Mouse (Mus musculus) limb, embryonic 12.5 days (tissue): ENCODE data around the gene Slc15a4. TPM values are rescaled to one million over a fixed set of nuclear protein-coding genes. Genes with fewer than 3 reads are reported as not detected.

ENCODE experiments used
- ATAC-seq: fragments of 200-750 bp; cut with Nextera tagmentation; 2 replicates; pipeline ENCODE4 v1.8.0; 2017; ENCODE audit warnings: low read depth, moderate TSS enrichment; ENCODE audit not compliant: insufficient number of reproducible peaks, insufficient read depth, low FRiP score, low TSS enrichment
- H3K27ac ChIP-seq: fragments of 300-500 bp; sonication (generic); 2 replicates; pipeline ENCODE4 v1.5.1; 2016; ENCODE audit warnings: mild to moderate bottlenecking, moderate library complexity
- H3K27me3 ChIP-seq: fragments of 300-500 bp; sonication (generic); 2 replicates; pipeline ENCODE4 v1.6.1; 2016; ENCODE audit warnings: mild to moderate bottlenecking, moderate library complexity
- H3K36me3 ChIP-seq: fragments of 300-500 bp; sonication (generic); 2 replicates; pipeline ENCODE4 v1.6.1; 2016; ENCODE audit warnings: mild to moderate bottlenecking, moderate library complexity
- H3K4me1 ChIP-seq: fragments of 300-500 bp; sonication (generic); replicated peaks from 2 replicates; pipeline ENCODE4 v1.6.1; 2016
- H3K4me2 ChIP-seq: fragments of 300-500 bp; sonication (generic); 2 replicates; pipeline ENCODE4 v1.6.1; 2016; ENCODE audit warnings: mild to moderate bottlenecking, moderate library complexity
- H3K4me3 ChIP-seq: fragments of 300-500 bp; sonication (generic); replicated peaks from 2 replicates; pipeline ENCODE4 v1.5.1; 2016; ENCODE audit warnings: mild to moderate bottlenecking
- H3K9ac ChIP-seq: fragments of 300-500 bp; sonication (generic); replicated peaks from 2 replicates; pipeline ENCODE4 v1.6.1; 2016; ENCODE audit warnings: mild to moderate bottlenecking, moderate library complexity
- H3K9me3 ChIP-seq: fragments of 300-500 bp; sonication (generic); 2 replicates; pipeline ENCODE4 v1.6.1; 2016; ENCODE audit warnings: mild to moderate bottlenecking, moderate library complexity
- WGBS: fragments of 180-500 bp; shearing (Covaris S2); methylation state at CpG from one replicate; pipeline ENCODE4 v1.1.7; 2016; 5-methylcytosine and 5-hydroxymethylcytosine counted together
- polyA plus RNA-seq: library from polyadenylated mRNA; unstranded; fragments of >200 nt; fragmentation: Nextera tagmentation; extraction: Ambion mirVana; gene quantifications from 2 replicates; pipeline ENCODE4 v1.2.1, GENCODE M21; 2016

The Slc15a4 gene
- polyA plus RNA-seq, 1 experiment from 2014 or later: 25.9 TPM

- H3K9me3 ChIP-seq: no peaks in the 10 kb centered on the region
- ATAC-seq: no peak
- no peak overlapping the region for H3K9ac ChIP-seq
- H3K4me2 ChIP-seq: no peak overlapping the region
- H3K4me1 ChIP-seq: peaks cover 10% of the 10 kb centered on the region
- H3K27ac ChIP-seq: no peak overlapping the region
- no peaks in the 10 kb centered on the region for H3K36me3 ChIP-seq
- WGBS: 83% methylated on average over 8 of the region's 8 CpGs
- no peak overlapping the region for H3K4me3 ChIP-seq
- H3K27me3 ChIP-seq: peaks cover 9% of the 10 kb centered on the region; the same call in 1 of the 2 replicates
These were observed 12.3 kb downstream of the Slc15a4 start for GRCm38 (mm10) chr5:127620371-127620770.

DNA sequence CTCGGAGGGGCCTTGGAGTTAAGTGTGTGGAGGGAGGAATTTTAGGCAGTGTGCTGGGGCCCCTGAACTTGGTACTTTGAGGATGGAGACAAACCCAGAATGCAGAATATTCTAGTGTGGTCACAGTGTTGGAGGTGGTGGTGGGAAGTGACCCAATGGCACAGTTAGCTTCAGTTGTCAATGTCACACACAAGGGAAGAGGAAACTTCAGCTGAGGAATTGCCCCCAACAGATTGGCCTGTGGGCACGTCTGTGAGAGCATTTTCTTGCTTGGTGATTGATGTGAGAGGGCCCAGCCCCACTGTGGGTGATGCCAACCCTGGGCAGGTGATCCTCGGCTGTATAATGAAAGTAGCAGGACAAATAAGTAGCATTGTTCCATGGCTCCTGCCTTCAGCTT lies 13.9 kb downstream of the Slc15a4 start:
- Histone ChIP-seq H3K9me3 (no peaks in the 10 kb centered on the region), H3K27me3 (peaks cover 9% of the 10 kb centered on the region; the same call in 1 of the 2 replicates), H3K4me3 (no peak overlapping the region), H3K9ac (no peak overlapping the region), H3K27ac (no peak overlapping the region), H3K4me2 (no peak overlapping the region), H3K4me1 (peaks cover 17% of the 10 kb centered on the region), H3K36me3 (no peaks in the 10 kb centered on the region)
- WGBS: 86% methylated on average over 3 of the region's 3 CpGs
- ATAC-seq: no peak

DNA sequence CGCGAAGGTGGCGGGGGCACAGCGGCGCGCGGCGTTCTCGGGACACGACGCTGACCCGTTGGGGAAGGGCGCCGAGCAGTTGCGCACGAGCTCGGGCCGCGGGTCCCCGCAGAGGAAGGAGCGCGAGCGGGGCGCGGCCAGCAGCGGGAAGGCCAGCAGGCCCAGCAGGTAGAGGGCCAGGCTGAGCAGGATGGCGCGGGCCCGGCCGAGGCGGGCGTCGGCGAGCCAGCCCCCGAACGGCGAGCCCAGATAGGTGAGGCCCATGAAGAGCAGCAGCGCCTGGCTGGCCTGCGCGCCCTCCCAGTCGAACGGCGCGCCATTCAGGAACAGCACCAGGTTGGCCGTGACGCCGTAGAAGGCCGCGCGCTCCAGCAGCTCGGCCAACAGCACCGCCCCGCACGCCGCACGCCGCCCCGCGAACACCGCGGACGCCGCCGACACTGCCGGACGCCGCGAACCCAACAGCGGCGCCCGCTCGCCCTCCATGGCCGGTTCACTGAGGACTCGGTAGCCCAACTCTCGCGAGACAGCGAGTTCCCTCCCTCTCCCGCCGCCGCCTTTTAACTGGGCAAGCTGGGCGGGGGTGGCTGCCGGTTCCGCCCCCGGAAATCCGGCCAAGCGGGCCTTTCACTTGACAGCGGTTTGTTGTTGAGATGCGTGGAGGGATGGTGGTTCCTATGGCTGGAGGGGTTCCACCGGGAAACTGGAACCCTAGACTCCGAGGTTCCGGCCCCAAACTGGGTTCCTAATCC lies 15.6 kb downstream of the Slc15a4 start:
- H3K4me1 ChIP-seq: peaks cover 17% of the 10 kb centered on the region
- peak overlapping the region; percentile 88 for H3K4me2 ChIP-seq
- H3K9me3 ChIP-seq: no peaks in the 10 kb centered on the region
- H3K27me3 ChIP-seq: peaks cover 9% of the 10 kb centered on the region; the same call in 1 of the 2 replicates
- peak overlapping the region; percentile 84 for H3K27ac ChIP-seq
- WGBS: under 1% methylated on average over 83 of the region's 91 CpGs
- peak overlapping the region; percentile 94 for H3K4me3 ChIP-seq
- no peaks in the 10 kb centered on the region for H3K36me3 ChIP-seq
- ATAC-seq: peak; percentile 88
- peak overlapping the region; percentile 97 for H3K9ac ChIP-seq

GRCm38 (mm10) chr5:127616151-127616550 lies 16.5 kb downstream of the Slc15a4 start:
- Histone ChIP-seq H3K9me3 (no peaks in the 10 kb centered on the region), H3K9ac (peak overlapping the region; percentile 97), H3K4me3 (peak overlapping the region; percentile 94), H3K27me3 (peaks cover 9% of the 10 kb centered on the region; the same call in 1 of the 2 replicates), H3K4me2 (peak overlapping the region; percentile 88), H3K4me1 (peaks cover 21% of the 10 kb centered on the region), H3K36me3 (no peaks in the 10 kb centered on the region), H3K27ac (no peak overlapping the region)
- WGBS: 11% methylated on average over 5 of the region's 5 CpGs
- no peak for ATAC-seq

- ATAC-seq: no peak
- WGBS: 84% methylated on average over 3 of the region's 3 CpGs
- H3K4me1 ChIP-seq: peaks cover 24% of the 10 kb centered on the region
- H3K36me3 ChIP-seq: no peaks in the 10 kb centered on the region
- peak overlapping the region; percentile 97 for H3K9ac ChIP-seq
- peaks cover 5% of the 10 kb centered on the region; the same call in 1 of the 2 replicates for H3K27me3 ChIP-seq
- peak overlapping the region; percentile 88 for H3K4me2 ChIP-seq
- H3K9me3 ChIP-seq: no peaks in the 10 kb centered on the region
- no peak overlapping the region for H3K27ac ChIP-seq
- peak overlapping the region; percentile 94 for H3K4me3 ChIP-seq
These were observed 17.2 kb downstream of the Slc15a4 start for GRCm38 (mm10) chr5:127615459-127615858.

GRCm38 (mm10) chr5:127612397-127612796 lies 20.3 kb downstream of the Slc15a4 start:
- no peak overlapping the region for H3K9ac ChIP-seq
- no peak overlapping the region for H3K4me2 ChIP-seq
- no peaks in the 10 kb centered on the region for H3K9me3 ChIP-seq
- H3K27me3 ChIP-seq: no peaks in the 10 kb centered on the region
- WGBS: 95% methylated on average over 6 of the region's 6 CpGs
- peaks cover 13% of the 10 kb centered on the region for H3K36me3 ChIP-seq
- no peak for ATAC-seq
- no peak overlapping the region for H3K4me3 ChIP-seq
- peaks cover 24% of the 10 kb centered on the region for H3K4me1 ChIP-seq
- H3K27ac ChIP-seq: no peak overlapping the region

DNA sequence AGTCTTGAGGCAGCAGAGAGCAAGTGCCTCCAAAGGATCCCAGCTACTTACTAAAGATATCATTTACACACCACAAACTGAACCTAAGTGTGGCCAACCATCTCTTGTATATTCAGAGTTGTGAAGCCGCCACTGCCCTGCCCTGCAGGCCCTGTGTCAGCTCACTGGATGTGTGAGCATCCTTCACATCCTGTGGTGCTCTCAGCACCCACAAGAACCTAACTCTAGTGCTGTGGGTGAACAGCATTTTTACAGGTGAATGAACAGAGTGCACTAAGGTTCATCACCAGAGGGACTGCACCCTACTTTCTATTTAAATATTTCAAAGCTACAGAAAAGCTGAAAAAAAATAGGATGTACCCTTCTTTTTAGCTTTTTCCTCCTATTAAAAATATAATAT lies 20.8 kb downstream of the Slc15a4 start:
- peaks cover 24% of the 10 kb centered on the region for H3K4me1 ChIP-seq
- 86% methylated on average over 1 of the region's 1 CpGs for WGBS
- H3K36me3 ChIP-seq: peaks cover 18% of the 10 kb centered on the region
- H3K9me3 ChIP-seq: no peaks in the 10 kb centered on the region
- no peak overlapping the region for H3K9ac ChIP-seq
- H3K27me3 ChIP-seq: no peaks in the 10 kb centered on the region
- no peak for ATAC-seq
- no peak overlapping the region for H3K27ac ChIP-seq
- no peak overlapping the region for H3K4me2 ChIP-seq
- no peak overlapping the region for H3K4me3 ChIP-seq

- Histone ChIP-seq H3K27ac (no peak overlapping the region), H3K4me2 (no peak overlapping the region), H3K4me1 (peaks cover 20% of the 10 kb centered on the region), H3K36me3 (peaks cover 28% of the 10 kb centered on the region), H3K9me3 (no peaks in the 10 kb centered on the region), H3K27me3 (no peaks in the 10 kb centered on the region), H3K9ac (no peak overlapping the region), H3K4me3 (no peak overlapping the region)
- ATAC-seq: no peak
- 72% methylated on average over 6 of the region's 6 CpGs for WGBS
These were observed 21.7 kb downstream of the Slc15a4 start for GRCm38 (mm10) chr5:127610787-127611509.

DNA sequence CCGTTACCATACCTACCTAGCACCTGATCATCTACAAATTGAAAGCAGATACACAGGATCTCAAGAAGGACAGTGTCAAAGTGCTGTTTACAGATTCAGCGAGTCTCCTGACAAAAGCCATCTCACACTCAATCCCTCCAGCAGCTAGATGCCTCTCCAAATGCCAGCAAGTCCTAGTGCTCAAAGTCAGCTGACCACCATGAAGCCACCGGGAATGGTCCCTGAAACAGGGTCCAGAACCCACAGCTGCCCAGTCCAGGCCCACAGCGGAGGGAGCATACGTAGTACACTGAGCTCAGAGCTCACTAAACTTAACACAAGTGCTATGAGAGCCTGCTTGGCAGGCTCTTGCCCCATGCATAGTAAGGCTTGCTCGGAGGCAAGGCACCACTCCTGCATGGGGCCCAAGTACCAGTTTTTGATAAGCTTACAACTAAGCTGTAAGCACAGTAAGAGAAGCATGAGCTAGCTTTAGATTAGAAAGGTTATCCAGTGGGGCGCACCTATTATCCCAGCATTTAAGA lies 23.4 kb downstream of the Slc15a4 start:
- Histone ChIP-seq H3K36me3 (peaks cover 45% of the 10 kb centered on the region), H3K9ac (no peak overlapping the region), H3K4me3 (no peak overlapping the region)

DNA sequence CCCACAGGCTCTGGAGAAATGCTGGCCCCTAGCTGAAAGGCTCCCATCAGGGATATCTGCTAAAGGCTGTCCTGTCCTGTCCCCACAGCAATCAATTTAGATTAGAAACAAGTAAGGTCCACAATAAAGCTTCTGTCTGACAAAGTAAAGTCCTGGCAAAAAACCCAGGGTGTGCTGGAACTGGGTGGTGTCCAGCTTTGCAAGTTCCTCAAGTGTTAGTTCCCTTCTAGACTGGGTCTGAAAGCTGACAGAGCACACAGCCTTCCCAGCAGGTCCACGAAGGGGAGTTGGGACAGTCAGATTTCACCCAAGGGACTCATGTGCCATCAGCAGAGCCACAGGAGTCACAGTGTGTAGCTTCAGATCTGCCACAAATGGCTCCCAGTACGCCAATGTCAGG lies 25.2 kb downstream of the Slc15a4 start:
- no peak for ATAC-seq
- no peak overlapping the region for H3K9ac ChIP-seq
- no peak overlapping the region for H3K27ac ChIP-seq
- WGBS: 88% methylated on average over 2 of the region's 2 CpGs
- H3K4me3 ChIP-seq: no peak overlapping the region
- 0 out of 2 replicates have a peak, but pooled peaks cover 7% of the 10 kb centered on the region for H3K4me1 ChIP-seq
- no peak overlapping the region for H3K4me2 ChIP-seq
- no peaks in the 10 kb centered on the region for H3K9me3 ChIP-seq
- H3K27me3 ChIP-seq: no peaks in the 10 kb centered on the region
- peaks cover 62% of the 10 kb centered on the region for H3K36me3 ChIP-seq

More for the DNA sequence above, 23.4 kb downstream of the Slc15a4 start:
- Histone ChIP-seq H3K27ac (no peak overlapping the region), H3K9me3 (no peaks in the 10 kb centered on the region), H3K4me1 (0 out of 2 replicates have a peak, but pooled peaks cover 7% of the 10 kb centered on the region), H3K27me3 (no peaks in the 10 kb centered on the region), H3K4me2 (no peak overlapping the region)
- 84% methylated on average over 7 of the region's 7 CpGs for WGBS
- no peak for ATAC-seq

DNA sequence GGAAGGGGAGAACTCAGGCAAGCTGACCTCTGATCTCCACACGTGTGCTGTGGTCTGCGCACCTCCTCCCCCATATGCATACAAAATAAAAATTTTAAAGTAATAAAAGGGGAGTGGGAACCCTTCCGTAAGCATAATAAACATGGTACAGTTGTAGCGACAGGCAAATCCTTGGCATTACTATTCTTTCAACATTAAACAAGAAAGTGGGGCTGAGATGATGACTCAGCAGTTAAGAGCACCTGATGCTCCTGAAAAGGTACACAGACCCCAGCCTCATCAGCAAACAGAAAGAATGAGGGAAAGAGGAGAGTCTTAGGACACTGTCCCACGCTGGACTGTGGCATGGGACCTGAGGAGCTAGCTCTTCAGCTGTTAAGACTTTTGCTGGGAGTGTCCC lies 29.7 kb downstream of the Slc15a4 start:
- Histone ChIP-seq H3K4me2 (no peak overlapping the region), H3K27ac (no peak overlapping the region), H3K4me1 (no peaks in the 10 kb centered on the region), H3K9ac (no peak overlapping the region), H3K27me3 (no peaks in the 10 kb centered on the region), H3K9me3 (no peaks in the 10 kb centered on the region), H3K36me3 (peaks cover 100% of the 10 kb centered on the region), H3K4me3 (no peak overlapping the region)
- no peak for ATAC-seq
- whole genome bisulfite sequencing: 95% methylated on average over 5 of the region's 5 CpGs
